Mouse (Mus musculus) neural tube, embryonic 13.5 days (tissue): ENCODE results near the gene Eif4enif1. TPM values are rescaled to one million over a fixed set of nuclear protein-coding genes. Genes with fewer than 3 reads are reported as not detected.
"Not testable (repeated sequence)": the region's sequence is repeated elsewhere in the genome, so short reads cannot be mapped to it uniquely, and the experiment has no call there.

Experiments used
- ATAC-seq: fragments of 200-750 bp; cut with Nextera tagmentation; 2 replicates; pipeline ENCODE4 v1.8.0; 2017; ENCODE audit warnings: low read depth, mild to moderate bottlenecking, moderate TSS enrichment, moderate library complexity
- H3K27ac ChIP-seq: fragments of 300-500 bp; sonication (generic); replicated peaks from 2 replicates; pipeline ENCODE4 v1.5.1; 2015; ENCODE audit warnings: moderate library complexity, mild to moderate bottlenecking, inconsistent platforms
- H3K27me3 ChIP-seq: fragments of 300-500 bp; sonication (generic); 2 replicates; pipeline ENCODE4 v1.6.1; 2015; ENCODE audit warnings: mild to moderate bottlenecking, inconsistent platforms
- H3K36me3 ChIP-seq: fragments of 300-500 bp; sonication (generic); 2 replicates; pipeline ENCODE4 v1.6.1; 2015; ENCODE audit warnings: mild to moderate bottlenecking, inconsistent platforms
- H3K4me1 ChIP-seq: fragments of 300-500 bp; sonication (generic); replicated peaks from 2 replicates; pipeline ENCODE4 v1.6.1; 2015; ENCODE audit warnings: inconsistent platforms
- H3K4me2 ChIP-seq: fragments of 300-500 bp; sonication (generic); 2 replicates; pipeline ENCODE4 v1.6.1; 2015; ENCODE audit warnings: inconsistent platforms, mild to moderate bottlenecking, moderate library complexity
- H3K4me3 ChIP-seq: fragments of 300-500 bp; sonication (generic); 2 replicates; pipeline ENCODE4 v1.5.1; 2015; ENCODE audit warnings: mild to moderate bottlenecking, inconsistent platforms
- H3K9ac ChIP-seq: fragments of 300-500 bp; sonication (generic); 2 replicates; pipeline ENCODE4 v1.6.1; 2015; ENCODE audit warnings: moderate library complexity, mild to moderate bottlenecking, inconsistent platforms
- H3K9me3 ChIP-seq: fragments of 300-500 bp; sonication (generic); 2 replicates; pipeline ENCODE4 v1.6.1; 2016; ENCODE audit warnings: inconsistent platforms
- whole genome bisulfite sequencing: fragments of 180-500 bp; shearing (Covaris S2); methylation state at CpG from one replicate; pipeline ENCODE4 v1.1.7; 2015; 5-methylcytosine and 5-hydroxymethylcytosine counted together
- polyA plus RNA-seq: library from polyadenylated mRNA; unstranded; fragments of >200 nt; fragmentation: Nextera tagmentation; extraction: Ambion mirVana; gene quantifications from 2 replicates; pipeline ENCODE4 v1.2.1, GENCODE M21; 2015

Eif4enif1 gene
- 52.4 and 53.0 TPM in 2 replicates for polyA plus RNA-seq

- WGBS: under 1% methylated on average over 48 of the region's 57 CpGs
- H3K9me3 ChIP-seq: no peaks in the 10 kb centered on the region
- peaks cover 13% of the 10 kb centered on the region for H3K4me1 ChIP-seq
Measured at GRCm38 (mm10) chr11:3202231-3202701, at the start of gene Eif4enif1. Eif4enif1 (plus strand) TSS chr11:3202392.

GRCm38 (mm10) chr11:3153666-3154397, 48.4 kb upstream of the Eif4enif1 start:
- not testable (repeated sequence) for H3K27ac ChIP-seq, H3K9ac ChIP-seq, H3K4me2 ChIP-seq, H3K4me1 ChIP-seq, H3K27me3 ChIP-seq, H3K4me3 ChIP-seq
- WGBS: 80% methylated on average over 1 of the region's 1 CpGs
- peaks cover 18% of the 10 kb centered on the region for H3K36me3 ChIP-seq
- ATAC-seq: peak; percentile 38; the same call in 1 of the 2 replicates
- peaks cover 20% of the 10 kb centered on the region for H3K9me3 ChIP-seq

More at GRCm38 (mm10) chr11:3202231-3202701, at the start of gene Eif4enif1:
- no peaks in the 10 kb centered on the region for H3K27me3 ChIP-seq
- peak within 1 kb of the TSS; percentile 46 for H3K4me2 ChIP-seq
- peak; percentile 86 for ATAC-seq
- H3K27ac ChIP-seq: peak within 1 kb of the TSS; percentile 55
- H3K4me3 ChIP-seq: peak within 1 kb of the TSS; percentile 40
- H3K9ac ChIP-seq: peak within 1 kb of the TSS; percentile 62
- peaks cover 23% of the 10 kb centered on the region for H3K36me3 ChIP-seq

- H3K4me3 ChIP-seq, H3K4me1 ChIP-seq, H3K36me3 ChIP-seq, H3K9ac ChIP-seq, H3K4me2 ChIP-seq, H3K27me3 ChIP-seq, H3K27ac ChIP-seq, ATAC-seq: not testable (repeated sequence)
- peaks cover 17% of the 10 kb centered on the region for H3K9me3 ChIP-seq
- 98% methylated on average over 2 of the region's 3 CpGs for WGBS
Measured at GRCm38 (mm10) chr11:3156991-3157390, 45.2 kb upstream of the Eif4enif1 start.

- not testable (repeated sequence) for H3K27me3 ChIP-seq, H3K4me2 ChIP-seq, H3K27ac ChIP-seq, H3K9ac ChIP-seq, ATAC-seq, H3K36me3 ChIP-seq, H3K4me1 ChIP-seq, H3K4me3 ChIP-seq
- H3K9me3 ChIP-seq: peaks cover 23% of the 10 kb centered on the region
- WGBS: 93% methylated on average over 6 of the region's 6 CpGs
Measured at GRCm38 (mm10) chr11:3157996-3158395, 44.2 kb upstream of the Eif4enif1 start.

- H3K9ac ChIP-seq, H3K27me3 ChIP-seq, ATAC-seq, H3K4me3 ChIP-seq, H3K27ac ChIP-seq, H3K4me2 ChIP-seq, H3K36me3 ChIP-seq, H3K4me1 ChIP-seq: not testable (repeated sequence)
- peaks cover 21% of the 10 kb centered on the region for H3K9me3 ChIP-seq
- 90% methylated on average over 4 of the region's 4 CpGs for WGBS
Measured at GRCm38 (mm10) chr11:3158800-3159199, 43.4 kb upstream of the Eif4enif1 start.

- H3K4me3 ChIP-seq, H3K36me3 ChIP-seq, H3K4me1 ChIP-seq, H3K9ac ChIP-seq, H3K27me3 ChIP-seq, H3K4me2 ChIP-seq, H3K27ac ChIP-seq, ATAC-seq: not testable (repeated sequence)
- WGBS: 61% methylated on average over 1 of the region's 2 CpGs
- H3K9me3 ChIP-seq: peaks cover 26% of the 10 kb centered on the region
Measured at GRCm38 (mm10) chr11:3161370-3161769, 40.8 kb upstream of the Eif4enif1 start.

GRCm38 (mm10) chr11:3162236-3162897, 39.8 kb upstream of the Eif4enif1 start:
- ATAC-seq: peak; percentile 25
- not testable (repeated sequence) for H3K27me3 ChIP-seq, H3K27ac ChIP-seq, H3K4me3 ChIP-seq, H3K4me2 ChIP-seq, H3K36me3 ChIP-seq, H3K9ac ChIP-seq, H3K4me1 ChIP-seq
- H3K9me3 ChIP-seq: peaks cover 25% of the 10 kb centered on the region
- whole genome bisulfite sequencing: 66% methylated on average over 5 of the region's 5 CpGs

GRCm38 (mm10) chr11:3163122-3163521, 39.1 kb upstream of the Eif4enif1 start:
- WGBS: 86% methylated on average over 2 of the region's 2 CpGs
- peaks cover 28% of the 10 kb centered on the region for H3K9me3 ChIP-seq
- ATAC-seq, H3K4me1 ChIP-seq, H3K27ac ChIP-seq, H3K36me3 ChIP-seq, H3K9ac ChIP-seq, H3K4me3 ChIP-seq, H3K27me3 ChIP-seq, H3K4me2 ChIP-seq: not testable (repeated sequence)

GRCm38 (mm10) chr11:3163661-3164060, 38.5 kb upstream of the Eif4enif1 start:
- not testable (repeated sequence) for H3K4me2 ChIP-seq, H3K27me3 ChIP-seq, H3K9ac ChIP-seq, H3K36me3 ChIP-seq, ATAC-seq, H3K4me3 ChIP-seq, H3K27ac ChIP-seq, H3K4me1 ChIP-seq
- peaks cover 31% of the 10 kb centered on the region for H3K9me3 ChIP-seq
- WGBS: 64% methylated on average over 3 of the region's 3 CpGs

- 79% methylated on average over 3 of the region's 5 CpGs for WGBS
- H3K9ac ChIP-seq, H3K36me3 ChIP-seq, H3K4me2 ChIP-seq, H3K27ac ChIP-seq, H3K4me1 ChIP-seq, H3K27me3 ChIP-seq, H3K4me3 ChIP-seq: not testable (repeated sequence)
- ATAC-seq: peak; percentile 17; the same call in 1 of the 2 replicates
- H3K9me3 ChIP-seq: peaks cover 31% of the 10 kb centered on the region
Measured at GRCm38 (mm10) chr11:3165210-3165782, 36.9 kb upstream of the Eif4enif1 start.

- not testable (repeated sequence) for H3K27me3 ChIP-seq, H3K4me1 ChIP-seq, H3K4me3 ChIP-seq, H3K9ac ChIP-seq, H3K4me2 ChIP-seq, H3K36me3 ChIP-seq, ATAC-seq, H3K27ac ChIP-seq
- peaks cover 30% of the 10 kb centered on the region for H3K9me3 ChIP-seq
Measured at GRCm38 (mm10) chr11:3166321-3166720, 35.9 kb upstream of the Eif4enif1 start.

GRCm38 (mm10) chr11:3167129-3167528, 35.1 kb upstream of the Eif4enif1 start:
- not testable (repeated sequence) for H3K4me3 ChIP-seq, H3K9ac ChIP-seq, H3K4me2 ChIP-seq, H3K27me3 ChIP-seq, H3K4me1 ChIP-seq, ATAC-seq, H3K27ac ChIP-seq, H3K36me3 ChIP-seq
- peaks cover 33% of the 10 kb centered on the region for H3K9me3 ChIP-seq
- WGBS: 89% methylated on average over 4 of the region's 4 CpGs
